Mouse (Mus musculus) intestine, embryonic 16.5 days (tissue): ENCODE data around the gene Pcnx3. TPM values are rescaled to one million over a fixed set of nuclear protein-coding genes. Genes with fewer than 3 reads are reported as not detected.

Experiments
- ATAC-seq: fragments of 200-750 bp; cut with Nextera tagmentation; 2 replicates; pipeline ENCODE4 v1.8.0; 2017; ENCODE audit warnings: moderate TSS enrichment, moderate library complexity
- H3K27ac ChIP-seq: fragments of 300-500 bp; sonication (generic); 2 replicates; pipeline ENCODE4 v1.5.1; 2014; ENCODE audit warnings: mild to moderate bottlenecking, low read length
- H3K27me3 ChIP-seq: fragments of 300-500 bp; sonication (generic); replicated peaks from 2 replicates; pipeline ENCODE4 v1.6.1; 2014; ENCODE audit warnings: low read length, control low read depth, mixed read lengths; ENCODE audit not compliant: control insufficient read depth, insufficient read depth
- H3K36me3 ChIP-seq: fragments of 300-500 bp; sonication (generic); 2 replicates; pipeline ENCODE4 v1.6.1; 2014; ENCODE audit warnings: low read length, control low read depth; ENCODE audit not compliant: control insufficient read depth, insufficient read depth
- H3K4me1 ChIP-seq: fragments of 300-500 bp; sonication (generic); 2 replicates; pipeline ENCODE4 v1.6.1; 2014; ENCODE audit warnings: low read length, control low read depth, mixed read lengths; ENCODE audit not compliant: control insufficient read depth, insufficient read depth
- H3K4me2 ChIP-seq: fragments of 300-500 bp; sonication (generic); 2 replicates; pipeline ENCODE4 v1.6.1; 2014; ENCODE audit warnings: low read depth, low read length, control low read depth
- H3K4me3 ChIP-seq: fragments of 300-500 bp; sonication (generic); 2 replicates; pipeline ENCODE4 v1.5.1; 2014; ENCODE audit warnings: mild to moderate bottlenecking, low read length
- H3K9ac ChIP-seq: fragments of 300-500 bp; sonication (generic); 2 replicates; pipeline ENCODE4 v1.6.1; 2014; ENCODE audit warnings: low read depth, low read length
- H3K9me3 ChIP-seq: fragments of 300-500 bp; sonication (generic); 2 replicates; pipeline ENCODE4 v1.6.1; 2016; ENCODE audit warnings: low read length, control low read depth; ENCODE audit not compliant: control insufficient read depth
- WGBS: fragments of 180-500 bp; shearing (Covaris S2); extraction: QIAGEN DNeasy Blood & Tissue Kit; methylation state at CpG from one replicate; pipeline ENCODE4 v1.1.7; 2014; 5-methylcytosine and 5-hydroxymethylcytosine counted together
- polyA plus RNA-seq: library from polyadenylated mRNA; unstranded; fragments of >200 nt; fragmentation: Nextera tagmentation; extraction: Ambion mirVana; gene quantifications from 2 replicates; pipeline ENCODE4 v1.2.1, GENCODE M21; 2015

The Pcnx3 gene
- polyA plus RNA-seq, 1 experiment from 2014 or later = 15.1 TPM

DNA sequence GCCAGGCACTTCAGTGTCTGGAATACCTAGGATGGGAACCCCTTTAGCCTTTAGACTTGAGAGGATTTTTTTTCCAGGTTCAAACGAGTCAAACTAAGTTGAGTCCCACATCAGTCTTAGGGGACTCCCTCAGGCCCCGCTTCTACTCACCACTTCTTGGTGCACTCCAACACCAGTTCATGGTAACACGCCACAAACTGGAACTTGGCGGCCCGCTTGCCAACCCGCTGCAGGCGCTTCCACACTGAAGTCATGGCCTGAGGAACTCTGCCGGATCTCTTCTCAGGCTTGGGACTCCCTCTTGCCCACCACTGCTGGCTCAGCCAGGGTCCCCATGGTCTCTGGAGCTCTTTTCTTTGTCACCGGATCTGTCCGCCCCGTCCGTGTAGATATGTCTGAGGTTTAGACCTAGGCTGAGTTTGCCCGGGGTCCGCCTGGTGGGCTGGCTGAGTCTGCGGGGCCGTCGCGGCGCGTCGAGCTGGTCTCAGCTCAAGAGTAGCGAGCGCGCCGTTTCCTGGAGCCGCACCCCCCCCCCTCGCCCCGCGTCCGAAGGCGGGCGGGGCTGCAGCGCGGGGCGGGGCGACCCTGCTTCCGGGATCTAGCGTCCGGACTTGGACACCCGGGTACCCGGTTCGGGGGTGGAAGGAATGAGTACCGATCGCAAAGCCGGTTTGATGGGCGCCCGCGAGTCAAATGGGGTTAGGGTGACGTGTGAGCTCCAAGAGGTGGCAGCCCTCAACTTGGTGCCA, 37.2 kb upstream of the Pcnx3 start, which contains the start of gene Ehbp1l1:
TSS of gene Ehbp1l1 (minus strand) at position 551 of the 749 bp plus-strand sequence.
- peaks cover 8% of the 10 kb centered on the region for H3K36me3 ChIP-seq
- no peaks in the 10 kb centered on the region for H3K27me3 ChIP-seq
- H3K9ac ChIP-seq = peak within 1 kb of the TSS; percentile 88
- no peaks in the 10 kb centered on the region for H3K9me3 ChIP-seq
- 7% methylated on average over 49 of the region's 49 CpGs for WGBS
- H3K27ac ChIP-seq = peak within 1 kb of the TSS; percentile 92
- ATAC-seq = peak; percentile 47
- peak within 1 kb of the TSS; percentile 91 for H3K4me3 ChIP-seq
- peak within 1 kb of the TSS; percentile 93 for H3K4me2 ChIP-seq
- H3K4me1 ChIP-seq = peaks cover 55% of the 10 kb centered on the region

GRCm38 (mm10) chr19:5725029-5725707, 36.5 kb upstream of the Pcnx3 start:
- Histone ChIP-seq H3K4me3 (peak overlapping the region; percentile 70), H3K4me1 (peaks cover 48% of the 10 kb centered on the region), H3K27me3 (no peaks in the 10 kb centered on the region), H3K27ac (peak overlapping the region; percentile 92), H3K9me3 (no peaks in the 10 kb centered on the region), H3K9ac (peak overlapping the region; percentile 88), H3K4me2 (peak overlapping the region; percentile 93), H3K36me3 (peaks cover 15% of the 10 kb centered on the region; the same call in 1 of the 2 replicates)
- WGBS = 61% methylated on average over 12 of the region's 12 CpGs
- peak; percentile 14; the same call in 1 of the 2 replicates for ATAC-seq

DNA sequence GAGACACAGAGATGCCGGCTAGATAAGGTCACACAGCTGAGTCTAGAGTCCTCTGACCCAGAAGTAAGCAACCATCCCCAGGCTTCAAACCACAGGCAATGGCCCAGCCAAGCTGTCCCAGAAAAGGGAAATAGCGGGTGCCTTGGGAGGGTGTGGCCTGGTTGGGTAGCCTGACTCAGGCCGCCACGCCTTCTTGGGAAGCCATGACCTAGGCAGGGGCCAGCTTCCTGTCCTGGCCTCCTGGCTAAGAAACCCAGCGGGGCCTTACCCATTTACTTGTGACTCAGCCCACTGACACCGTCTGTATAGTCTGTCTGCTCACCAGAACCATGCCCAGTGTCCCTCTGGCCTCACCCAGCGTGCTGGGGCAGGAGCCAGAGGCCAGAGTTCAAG, 35.8 kb upstream of the Pcnx3 start:
- Histone ChIP-seq H3K4me1 (peaks cover 48% of the 10 kb centered on the region), H3K9me3 (no peaks in the 10 kb centered on the region), H3K27ac (peak overlapping the region; percentile 92), H3K4me3 (peak overlapping the region; percentile 70), H3K36me3 (peaks cover 21% of the 10 kb centered on the region), H3K9ac (peak overlapping the region; percentile 88), H3K4me2 (peak overlapping the region; percentile 93), H3K27me3 (no peaks in the 10 kb centered on the region)
- peak; percentile 41 for ATAC-seq
- WGBS = 49% methylated on average over 7 of the region's 7 CpGs

DNA sequence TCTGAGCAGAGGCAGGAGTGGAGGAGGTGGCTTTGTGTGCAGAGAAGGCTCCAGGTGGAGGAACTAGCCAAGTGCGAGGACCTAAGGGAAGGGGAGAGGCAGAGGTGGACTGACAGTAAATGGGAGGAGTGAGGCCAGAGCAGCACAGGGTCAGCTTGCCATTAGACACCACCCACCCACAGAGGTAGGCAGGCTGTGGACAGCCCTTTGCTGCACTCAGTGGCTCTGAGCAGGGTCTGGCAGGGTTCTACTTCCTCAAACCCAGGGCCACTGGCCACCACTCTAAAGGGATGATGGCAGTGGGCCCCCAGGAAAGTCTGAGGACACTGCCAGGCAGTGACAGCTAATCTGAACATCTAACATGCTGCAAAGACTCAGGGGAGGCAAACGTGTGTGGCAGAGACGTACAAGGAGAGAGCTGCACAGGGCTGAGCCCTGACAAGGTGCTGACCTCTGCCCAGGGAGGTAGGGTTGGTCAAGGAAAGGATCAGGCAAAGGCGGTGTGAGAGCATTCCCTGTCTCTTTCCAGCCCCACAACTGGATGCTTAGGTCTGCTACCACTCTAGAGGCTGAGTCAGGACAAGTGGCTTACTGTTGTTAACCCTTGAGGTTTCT, 35.3 kb upstream of the Pcnx3 start:
- peaks cover 48% of the 10 kb centered on the region for H3K4me1 ChIP-seq
- H3K9ac ChIP-seq = peak overlapping the region; percentile 88
- H3K27ac ChIP-seq = peak overlapping the region; percentile 92
- peaks cover 25% of the 10 kb centered on the region for H3K36me3 ChIP-seq
- peak overlapping the region; percentile 70 for H3K4me3 ChIP-seq
- WGBS = 58% methylated on average over 4 of the region's 4 CpGs
- H3K9me3 ChIP-seq = no peaks in the 10 kb centered on the region
- peak overlapping the region; percentile 93 for H3K4me2 ChIP-seq
- no peaks in the 10 kb centered on the region for H3K27me3 ChIP-seq
- ATAC-seq = no peak

GRCm38 (mm10) chr19:5722848-5723425, 34.2 kb upstream of the Pcnx3 start:
- Histone ChIP-seq H3K4me3 (no peak overlapping the region), H3K36me3 (peaks cover 25% of the 10 kb centered on the region), H3K4me1 (peaks cover 39% of the 10 kb centered on the region), H3K27ac (peak overlapping the region; percentile 28; the same call in 1 of the 2 replicates), H3K9me3 (no peaks in the 10 kb centered on the region), H3K4me2 (peak overlapping the region; percentile 4), H3K27me3 (no peaks in the 10 kb centered on the region), H3K9ac (no peak overlapping the region)
- peak; percentile 22; the same call in 1 of the 2 replicates for ATAC-seq
- WGBS = 78% methylated on average over 7 of the region's 7 CpGs

- Histone ChIP-seq H3K4me2 (no peak overlapping the region), H3K36me3 (peaks cover 27% of the 10 kb centered on the region), H3K27ac (no peak overlapping the region), H3K4me1 (peaks cover 30% of the 10 kb centered on the region), H3K27me3 (no peaks in the 10 kb centered on the region), H3K9ac (no peak overlapping the region), H3K9me3 (no peaks in the 10 kb centered on the region), H3K4me3 (no peak overlapping the region)
- WGBS = 90% methylated on average over 6 of the region's 6 CpGs
- ATAC-seq = no peak
These were observed 32.5 kb upstream of the Pcnx3 start for GRCm38 (mm10) chr19:5721233-5721632.

DNA sequence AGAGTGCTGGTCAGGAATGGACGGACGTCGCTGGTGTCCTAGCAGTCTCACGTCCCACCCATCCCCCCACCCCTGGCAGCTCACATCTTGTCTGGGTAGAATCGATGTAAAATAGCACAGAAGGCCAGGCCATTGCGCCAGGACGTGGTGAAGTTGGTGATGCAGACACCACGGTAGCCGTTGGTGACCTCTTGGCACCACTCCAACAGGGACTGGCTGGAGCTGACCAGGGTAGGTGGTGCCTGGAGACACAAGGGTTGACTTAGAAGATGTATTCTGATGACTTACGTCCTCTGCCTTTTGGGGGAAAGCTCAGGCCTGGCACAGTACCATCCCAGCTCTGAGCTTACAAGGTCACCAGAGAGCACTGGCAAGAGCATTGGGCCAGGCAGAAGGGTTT, 28.2 kb upstream of the Pcnx3 start:
- peaks cover 14% of the 10 kb centered on the region for H3K4me1 ChIP-seq
- WGBS = 58% methylated on average over 10 of the region's 10 CpGs
- no peak for ATAC-seq
- H3K27me3 ChIP-seq = no peaks in the 10 kb centered on the region
- no peak overlapping the region for H3K4me3 ChIP-seq
- H3K9me3 ChIP-seq = no peaks in the 10 kb centered on the region
- no peak overlapping the region for H3K4me2 ChIP-seq
- no peak overlapping the region for H3K27ac ChIP-seq
- H3K36me3 ChIP-seq = peaks cover 23% of the 10 kb centered on the region
- no peak overlapping the region for H3K9ac ChIP-seq

- Histone ChIP-seq H3K36me3 (peaks cover 20% of the 10 kb centered on the region), H3K9me3 (no peaks in the 10 kb centered on the region), H3K4me2 (peak overlapping the region; percentile 22; the same call in 1 of the 2 replicates), H3K27me3 (no peaks in the 10 kb centered on the region), H3K4me3 (no peak overlapping the region), H3K27ac (no peak overlapping the region; the same call in 1 of the 2 replicates), H3K4me1 (peaks cover 14% of the 10 kb centered on the region), H3K9ac (no peak overlapping the region)
- ATAC-seq = peak; percentile 42; the same call in 1 of the 2 replicates
- WGBS = 32% methylated on average over 43 of the region's 43 CpGs
These were observed 27.3 kb upstream of the Pcnx3 start for GRCm38 (mm10) chr19:5715793-5716688.
